Mouse (Mus musculus) cerebellum, adult 9-10 months (tissue): ENCODE results near the gene Gm17428.
"Not testable (repeated sequence)": the region's sequence is repeated elsewhere in the genome, so short reads cannot be mapped to it uniquely, and the experiment has no call there.

Experiments used
- DNase-seq: peaks from one replicate; pipeline ENCODE4 v3.0.0; 2022

Gene Gm17428

GRCm38 (mm10) chr14:54953664-54954206, 23.0 kb upstream of the Gm17428 start:
- no peak for DNase-seq

DNA sequence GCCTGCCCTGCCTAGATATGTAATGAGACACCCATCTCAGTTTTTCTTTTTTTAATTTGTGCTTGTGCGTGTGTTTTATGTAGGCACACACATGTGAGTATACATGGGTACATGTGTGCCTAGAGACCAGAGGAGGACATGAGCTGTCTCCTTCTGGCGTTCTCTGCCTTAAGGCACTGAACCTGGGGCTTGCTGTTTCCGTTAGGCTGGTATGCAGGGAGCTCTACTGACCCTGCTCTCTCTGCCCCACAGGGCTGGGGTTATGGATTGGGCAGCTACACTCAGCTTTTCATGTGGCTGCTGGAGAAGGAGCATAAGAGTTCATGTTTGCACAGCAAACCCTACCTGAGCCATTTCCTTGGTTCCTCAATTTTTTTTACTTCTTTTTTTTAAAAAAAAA, 22.3 kb upstream of the Gm17428 start:
- no peak for DNase-seq

- DNase-seq, result no peak
Observed at GRCm38 (mm10) chr14:54955481-54955880, 21.3 kb upstream of the Gm17428 start.

GRCm38 (mm10) chr14:54956533-54956932, 20.2 kb upstream of the Gm17428 start:
- no peak for DNase-seq

GRCm38 (mm10) chr14:54958503-54958902, 18.2 kb upstream of the Gm17428 start:
- no peak for DNase-seq

GRCm38 (mm10) chr14:54959197-54959596, 17.5 kb upstream of the Gm17428 start:
- DNase-seq, result no peak

DNA sequence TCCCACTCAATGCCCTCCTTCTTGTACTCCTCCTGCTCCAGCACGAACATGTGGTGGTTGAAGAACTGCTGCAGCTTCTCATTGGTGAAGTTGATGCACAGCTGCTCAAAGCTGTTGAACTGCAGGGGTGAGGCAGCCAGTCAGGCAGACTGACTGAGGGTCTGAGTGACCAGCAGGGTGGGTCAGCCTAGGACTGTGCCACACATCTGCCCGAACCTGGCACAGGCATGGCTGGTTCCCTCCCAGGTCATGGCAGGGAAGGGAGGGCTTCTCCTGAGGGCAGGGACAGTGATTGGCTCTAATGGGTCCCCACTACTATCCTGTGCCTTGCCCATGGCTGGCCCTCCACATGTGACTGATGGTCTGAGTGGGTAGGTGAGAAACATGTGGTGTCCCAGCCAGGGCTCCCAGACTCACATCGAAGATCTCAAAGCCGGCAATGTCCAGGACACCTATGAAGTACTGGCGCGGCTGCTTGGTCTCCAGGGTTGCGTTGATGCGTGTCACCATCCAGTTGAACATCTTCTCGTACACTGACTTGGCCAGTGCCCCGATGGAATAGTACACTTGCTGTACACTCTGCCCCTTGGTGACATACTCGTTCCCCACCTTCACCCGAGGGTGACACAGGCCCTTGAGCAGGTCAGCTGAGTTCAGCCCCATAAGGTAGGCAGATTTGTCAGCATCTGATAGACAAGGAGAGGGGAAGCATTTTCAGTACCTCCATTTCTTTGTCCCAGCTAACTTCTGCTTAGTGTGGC, 16.7 kb upstream of the Gm17428 start:
- not testable (repeated sequence) for DNase-seq

DNA sequence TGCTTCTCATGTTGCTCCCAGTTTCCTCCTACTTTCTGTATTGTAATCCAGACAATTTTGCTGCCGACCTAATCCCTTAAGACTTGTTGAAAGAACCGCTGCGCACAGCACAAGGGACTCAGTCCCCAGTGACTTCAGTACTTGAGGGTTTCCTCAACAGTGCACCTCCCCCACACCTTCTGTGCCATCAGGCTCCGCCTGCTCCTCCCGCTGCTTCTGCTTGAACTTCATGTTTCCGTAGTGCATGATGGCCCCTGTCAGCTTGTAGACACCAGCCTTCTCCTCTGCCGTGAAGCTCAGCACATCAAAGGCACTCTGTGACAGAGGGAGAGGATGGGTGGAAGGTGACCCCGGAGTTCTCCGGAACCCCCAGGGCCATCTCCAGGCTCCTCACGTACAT, 16.0 kb upstream of the Gm17428 start:
- no peak for DNase-seq

GRCm38 (mm10) chr14:54961487-54961886, 15.2 kb upstream of the Gm17428 start:
- DNase-seq, result no peak

GRCm38 (mm10) chr14:54962714-54963113, 14.0 kb upstream of the Gm17428 start:
- no peak for DNase-seq

- no peak for DNase-seq
Observed at GRCm38 (mm10) chr14:54963727-54964126, 13.0 kb upstream of the Gm17428 start.

DNA sequence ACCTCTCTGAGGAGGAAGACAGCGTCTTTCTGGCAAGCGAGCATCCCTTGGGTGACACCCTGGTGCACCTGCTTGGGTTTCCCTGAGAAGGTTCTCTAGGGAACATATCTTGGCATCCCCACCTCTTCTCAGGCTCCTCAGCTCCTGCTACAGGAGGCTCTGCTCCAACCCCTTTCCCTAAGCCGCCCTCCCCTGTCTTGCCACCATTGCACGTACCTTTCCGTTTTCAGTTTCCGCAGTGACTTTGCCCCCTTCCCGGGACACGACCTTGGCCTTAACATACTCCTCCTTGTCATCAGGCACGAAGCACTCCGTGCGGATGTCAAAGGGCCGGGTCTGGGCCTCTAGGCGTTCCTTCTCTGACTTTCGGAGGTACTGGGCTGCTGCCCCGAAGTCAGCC, 11.7 kb upstream of the Gm17428 start:
- no peak for DNase-seq

DNA sequence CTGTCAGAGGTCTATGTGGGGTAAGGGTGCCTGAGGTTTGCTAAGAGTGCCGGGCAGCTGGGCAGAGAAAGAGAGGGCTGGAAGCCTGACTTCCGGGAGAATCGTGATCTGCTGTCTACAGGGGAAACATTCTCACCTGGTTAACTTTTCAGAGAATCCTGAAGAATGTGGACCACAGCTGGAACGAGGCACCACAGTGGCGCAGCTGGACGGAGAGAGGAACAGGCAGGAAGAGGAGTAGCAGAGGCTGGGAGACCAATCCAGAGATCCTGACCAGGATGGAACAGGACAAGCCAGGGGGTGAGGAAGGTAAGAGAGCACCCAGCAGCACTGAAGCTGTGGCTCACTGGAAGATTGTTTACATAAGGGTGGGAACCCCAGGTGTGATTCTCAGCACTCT, 11.1 kb upstream of the Gm17428 start:
- DNase-seq, result no peak

DNA sequence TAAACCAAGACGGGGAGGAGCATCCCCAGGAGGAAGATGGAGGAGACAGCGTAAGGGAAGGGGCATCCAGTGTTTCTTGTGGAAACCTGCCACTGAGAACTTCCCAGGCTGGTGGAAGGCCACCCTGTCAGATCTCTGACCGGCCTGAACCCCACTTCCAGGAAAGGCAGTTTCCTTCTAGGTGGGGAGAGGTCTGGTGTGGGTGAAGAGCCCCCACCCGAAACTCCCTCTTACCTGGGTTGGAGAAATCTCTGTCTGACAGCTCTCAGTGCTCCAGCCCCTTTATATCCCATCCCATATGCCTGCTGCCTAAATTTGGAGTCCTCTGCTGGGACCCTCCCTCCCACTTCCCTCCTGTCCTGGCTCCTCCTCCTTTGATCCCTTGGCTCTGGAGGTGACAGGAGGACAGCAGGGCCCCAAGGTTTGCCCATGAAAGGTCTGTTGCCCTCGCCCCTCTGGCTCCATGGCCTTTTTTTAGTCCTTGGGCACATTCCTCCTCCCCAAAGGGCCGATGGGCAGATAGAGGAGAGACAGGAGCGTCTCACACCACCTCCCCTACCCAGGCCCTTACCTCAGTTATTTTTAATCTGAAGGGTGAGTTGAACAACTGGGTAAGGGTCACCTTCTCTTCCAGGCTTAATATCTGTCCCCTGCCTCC, 10.3 kb upstream of the Gm17428 start, which contains the start of gene Myh6:
Myh6 (minus strand) TSS at position 608 of the 658 bp plus-strand sequence.
- no peak for DNase-seq

DNA sequence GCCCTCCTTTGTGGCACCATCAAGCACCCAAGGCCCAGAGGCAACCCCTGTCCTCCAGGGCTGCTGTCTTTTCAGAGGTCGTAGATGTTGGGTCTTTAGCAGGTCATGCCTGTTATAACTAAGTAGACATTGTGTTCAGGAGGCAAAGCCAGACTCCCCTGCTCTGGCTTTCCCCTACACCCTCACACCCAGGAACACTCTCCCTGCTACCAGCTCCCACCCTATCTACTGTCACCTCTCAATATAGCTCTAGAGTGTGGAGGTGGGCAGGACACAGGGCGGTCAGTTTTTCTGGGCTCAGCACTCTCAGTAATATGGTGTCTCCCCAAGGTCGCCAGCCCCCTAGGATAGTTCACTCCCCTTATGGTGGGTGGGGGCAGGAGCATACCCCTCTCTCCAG, 8.9 kb upstream of the Gm17428 start:
- DNase-seq, result no peak

GRCm38 (mm10) chr14:54968344-54968743, 8.4 kb upstream of the Gm17428 start:
- no peak for DNase-seq

DNA sequence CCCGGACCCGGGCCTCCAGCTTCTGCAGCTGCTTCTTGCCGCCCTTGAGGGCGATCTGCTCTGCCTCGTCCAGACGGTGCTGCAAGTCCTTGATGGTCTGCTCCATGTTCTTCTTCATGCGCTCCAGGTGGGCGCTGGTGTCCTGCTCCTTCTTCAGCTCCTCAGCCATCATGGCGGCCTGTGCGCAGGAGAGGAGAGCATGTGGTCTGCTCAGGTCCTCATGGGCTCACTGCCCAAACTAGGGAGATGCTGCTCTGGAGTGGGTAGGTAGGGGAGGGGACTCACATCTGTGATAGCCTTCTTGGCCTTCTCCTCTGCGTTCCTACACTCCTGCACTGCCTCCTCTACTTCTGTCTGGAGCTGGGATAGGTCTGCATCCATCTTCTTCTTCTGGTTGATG, 3.9 kb upstream of the Gm17428 start:
- DNase-seq, result not testable (repeated sequence)

DNA sequence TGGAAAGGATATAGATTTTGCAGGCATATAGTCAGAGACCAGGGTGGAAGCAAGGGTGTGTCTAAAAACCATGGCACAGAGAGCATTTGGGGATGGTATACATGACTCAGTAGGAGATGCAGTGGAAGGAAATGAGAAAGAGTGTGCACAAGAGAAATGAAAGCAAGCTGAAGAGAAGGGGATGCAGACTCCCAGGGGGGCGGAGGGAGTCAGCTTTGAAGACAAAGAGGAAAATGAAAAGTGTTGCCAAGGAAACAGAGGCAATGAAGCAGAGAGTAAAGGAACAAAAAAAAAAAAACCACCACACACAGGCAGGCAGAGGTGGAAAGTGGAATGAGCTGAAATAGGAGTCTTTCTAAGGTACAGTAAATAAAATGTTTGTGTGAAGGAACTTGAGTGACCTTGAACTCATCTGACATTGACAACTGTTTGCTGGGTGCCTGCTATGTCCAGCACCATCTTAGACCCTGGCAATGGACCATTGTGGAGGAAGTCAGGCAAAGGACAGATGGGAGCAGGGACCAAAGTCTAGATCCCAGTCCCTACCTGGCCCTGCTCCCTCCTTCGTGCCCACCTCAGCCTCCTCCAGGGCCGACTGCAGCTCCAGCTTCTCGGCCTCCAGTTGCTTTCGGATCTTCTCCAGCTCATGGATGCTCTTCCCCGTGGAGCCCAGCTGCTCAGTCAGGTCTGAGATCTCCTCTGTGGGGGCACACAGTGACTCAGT, 2.5 kb upstream of the Gm17428 start:
- DNase-seq, result no peak

GRCm38 (mm10) chr14:54978664-54979063, 1.9 kb downstream of the Gm17428 start:
- DNase-seq, result no peak

- no peak for DNase-seq
Observed at GRCm38 (mm10) chr14:54981934-54982333, 5.2 kb downstream of the Gm17428 start.

DNA sequence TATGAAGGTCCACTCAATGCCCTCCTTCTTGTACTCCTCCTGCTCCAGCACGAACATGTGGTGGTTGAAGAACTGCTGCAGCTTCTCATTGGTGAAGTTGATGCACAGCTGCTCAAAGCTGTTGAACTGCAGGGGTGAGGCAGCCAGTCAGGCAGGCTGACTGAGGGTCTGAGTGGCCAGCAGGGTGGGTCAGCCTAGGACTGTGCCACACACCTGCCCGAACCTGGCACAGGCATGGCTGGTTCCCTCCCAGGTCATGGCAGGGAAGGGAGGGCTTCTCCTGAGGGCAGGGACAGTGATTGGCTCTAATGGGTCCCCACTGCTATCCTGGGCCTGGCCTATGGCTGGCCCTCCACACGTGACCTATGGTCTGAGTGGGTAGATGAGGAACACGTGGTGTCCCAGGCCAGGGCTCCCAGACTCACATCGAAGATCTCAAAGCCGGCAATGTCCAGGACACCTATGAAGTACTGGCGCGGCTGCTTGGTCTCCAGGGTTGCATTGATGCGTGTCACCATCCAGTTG, 11.7 kb downstream of the Gm17428 start:
- not testable (repeated sequence) for DNase-seq

GRCm38 (mm10) chr14:54988882-54989281, 12.1 kb downstream of the Gm17428 start:
- DNase-seq, result no peak

- no peak for DNase-seq
Observed at GRCm38 (mm10) chr14:54989886-54990441, 13.2 kb downstream of the Gm17428 start.
